Mouse (Mus musculus) stomach, embryonic 15.5 days (tissue): ENCODE results near the gene Itpr1. TPM values are rescaled to one million over a fixed set of nuclear protein-coding genes. Genes with fewer than 3 reads are reported as not detected.

Source experiments
- ATAC-seq: fragments of 200-750 bp; cut with Nextera tagmentation; 2 replicates; pipeline ENCODE4 v1.8.0; 2017; ENCODE audit warnings: low read depth, moderate number of reproducible peaks, moderate TSS enrichment; ENCODE audit not compliant: insufficient read depth, low FRiP score
- H3K27ac ChIP-seq: fragments of 300-500 bp; sonication (generic); 2 replicates; pipeline ENCODE4 v1.5.1; 2015; ENCODE audit warnings: mild to moderate bottlenecking, inconsistent platforms
- H3K27me3 ChIP-seq: fragments of 300-500 bp; sonication (generic); replicated peaks from 2 replicates; pipeline ENCODE4 v1.6.1; 2015; ENCODE audit warnings: inconsistent platforms
- H3K36me3 ChIP-seq: fragments of 300-500 bp; sonication (generic); 2 replicates; pipeline ENCODE4 v1.6.1; 2015; ENCODE audit warnings: inconsistent platforms
- H3K4me1 ChIP-seq: fragments of 300-500 bp; sonication (generic); 2 replicates; pipeline ENCODE4 v1.6.1; 2015; ENCODE audit warnings: inconsistent platforms
- H3K4me2 ChIP-seq: fragments of 300-500 bp; sonication (generic); 2 replicates; pipeline ENCODE4 v1.6.1; 2015; ENCODE audit warnings: mild to moderate bottlenecking, inconsistent platforms
- H3K4me3 ChIP-seq: fragments of 300-500 bp; sonication (generic); replicated peaks from 2 replicates; pipeline ENCODE4 v1.5.1; 2015; ENCODE audit warnings: inconsistent platforms
- H3K9ac ChIP-seq: fragments of 300-500 bp; sonication (generic); 2 replicates; pipeline ENCODE4 v1.6.1; 2015; ENCODE audit warnings: inconsistent platforms
- H3K9me3 ChIP-seq: fragments of 300-500 bp; sonication (generic); 2 replicates; pipeline ENCODE4 v1.6.1; 2016; ENCODE audit warnings: inconsistent platforms
- WGBS: fragments of 180-500 bp; shearing (Covaris S2); methylation state at CpG from one replicate; pipeline ENCODE4 v1.1.7; 2015; 5-methylcytosine and 5-hydroxymethylcytosine counted together
- polyA plus RNA-seq: library from polyadenylated mRNA; unstranded; fragments of >200 nt; fragmentation: Nextera tagmentation; extraction: Ambion mirVana; gene quantifications from 2 replicates; pipeline ENCODE4 v1.2.1, GENCODE M21; 2015

The Itpr1 gene
- polyA plus RNA-seq, 1 experiment from 2014 or later: 9.4 TPM

- no peak for ATAC-seq
- Histone ChIP-seq H3K36me3 (peaks cover 11% of the 10 kb centered on the region; the same call in 1 of the 2 replicates), H3K4me2 (no peak overlapping the region), H3K9me3 (no peaks in the 10 kb centered on the region), H3K4me1 (no peaks in the 10 kb centered on the region), H3K4me3 (no peak overlapping the region), H3K9ac (no peak overlapping the region), H3K27ac (no peak overlapping the region), H3K27me3 (no peaks in the 10 kb centered on the region)
- 64% methylated on average over 3 of the region's 3 CpGs for WGBS
These were observed 166.1 kb downstream of the Itpr1 start for GRCm38 (mm10) chr6:108379041-108379440.

GRCm38 (mm10) chr6:108380209-108380608 is 167.3 kb downstream of the Itpr1 start:
- H3K4me3 ChIP-seq: no peak overlapping the region
- 61% methylated on average over 2 of the region's 2 CpGs for WGBS
- H3K9me3 ChIP-seq: no peaks in the 10 kb centered on the region
- ATAC-seq: no peak
- H3K36me3 ChIP-seq: peaks cover 11% of the 10 kb centered on the region; the same call in 1 of the 2 replicates
- H3K9ac ChIP-seq: no peak overlapping the region
- no peaks in the 10 kb centered on the region for H3K4me1 ChIP-seq
- no peak overlapping the region for H3K4me2 ChIP-seq
- no peaks in the 10 kb centered on the region for H3K27me3 ChIP-seq
- H3K27ac ChIP-seq: no peak overlapping the region

- peak; percentile 53; the same call in 1 of the 2 replicates for ATAC-seq
- 0 out of 2 replicates have a peak, but pooled peaks cover under 1% of the 10 kb centered on the region for H3K36me3 ChIP-seq
- no peak overlapping the region for H3K4me2 ChIP-seq
- H3K27me3 ChIP-seq: no peaks in the 10 kb centered on the region
- H3K9me3 ChIP-seq: no peaks in the 10 kb centered on the region
- peak overlapping the region; percentile 48; the same call in 1 of the 2 replicates for H3K27ac ChIP-seq
- no peaks in the 10 kb centered on the region for H3K4me1 ChIP-seq
- no peak overlapping the region for H3K9ac ChIP-seq
- no peak overlapping the region for H3K4me3 ChIP-seq
- 61% methylated on average over 6 of the region's 6 CpGs for WGBS
These were observed 177.9 kb downstream of the Itpr1 start for GRCm38 (mm10) chr6:108390624-108391324.

- H3K27ac ChIP-seq: peak overlapping the region; percentile 17; the same call in 1 of the 2 replicates
- H3K4me2 ChIP-seq: no peak overlapping the region
- no peak overlapping the region for H3K9ac ChIP-seq
- WGBS: 62% methylated on average over 8 of the region's 8 CpGs
- no peaks in the 10 kb centered on the region for H3K9me3 ChIP-seq
- ATAC-seq: no peak
- no peaks in the 10 kb centered on the region for H3K27me3 ChIP-seq
- H3K36me3 ChIP-seq: peaks cover 6% of the 10 kb centered on the region; the same call in 1 of the 2 replicates
- no peaks in the 10 kb centered on the region for H3K4me1 ChIP-seq
- no peak overlapping the region for H3K4me3 ChIP-seq
These were observed 180.2 kb downstream of the Itpr1 start for GRCm38 (mm10) chr6:108393131-108393530.

GRCm38 (mm10) chr6:108397956-108398355 is 185.1 kb downstream of the Itpr1 start:
- Histone ChIP-seq H3K9ac (no peak overlapping the region), H3K4me2 (no peak overlapping the region), H3K9me3 (no peaks in the 10 kb centered on the region), H3K27ac (no peak overlapping the region), H3K4me3 (no peak overlapping the region), H3K4me1 (no peaks in the 10 kb centered on the region), H3K27me3 (no peaks in the 10 kb centered on the region), H3K36me3 (peaks cover 9% of the 10 kb centered on the region; the same call in 1 of the 2 replicates)
- ATAC-seq: no peak
- 91% methylated on average over 3 of the region's 3 CpGs for WGBS

GRCm38 (mm10) chr6:108401412-108401955 is 188.6 kb downstream of the Itpr1 start:
- H3K36me3 ChIP-seq: peaks cover 15% of the 10 kb centered on the region; the same call in 1 of the 2 replicates
- no peak for ATAC-seq

GRCm38 (mm10) chr6:108404736-108405135 is 191.8 kb downstream of the Itpr1 start:
- WGBS: 90% methylated on average over 8 of the region's 8 CpGs
- ATAC-seq: no peak
- Histone ChIP-seq H3K4me1 (no peaks in the 10 kb centered on the region), H3K4me3 (no peak overlapping the region), H3K27ac (no peak overlapping the region), H3K9me3 (no peaks in the 10 kb centered on the region), H3K9ac (no peak overlapping the region), H3K36me3 (peaks cover 10% of the 10 kb centered on the region; the same call in 1 of the 2 replicates), H3K4me2 (no peak overlapping the region), H3K27me3 (no peaks in the 10 kb centered on the region)

More at GRCm38 (mm10) chr6:108401412-108401955, 188.6 kb downstream of the Itpr1 start:
- no peaks in the 10 kb centered on the region for H3K4me1 ChIP-seq
- H3K4me2 ChIP-seq: no peak overlapping the region
- H3K27ac ChIP-seq: no peak overlapping the region
- H3K9ac ChIP-seq: no peak overlapping the region
- H3K9me3 ChIP-seq: no peaks in the 10 kb centered on the region
- no peak overlapping the region for H3K4me3 ChIP-seq
- 82% methylated on average over 10 of the region's 10 CpGs for WGBS
- no peaks in the 10 kb centered on the region for H3K27me3 ChIP-seq

GRCm38 (mm10) chr6:108408053-108408452 is 195.2 kb downstream of the Itpr1 start:
- Histone ChIP-seq H3K27ac (no peak overlapping the region), H3K4me1 (no peaks in the 10 kb centered on the region), H3K36me3 (peaks cover 8% of the 10 kb centered on the region; the same call in 1 of the 2 replicates), H3K4me2 (no peak overlapping the region), H3K27me3 (no peaks in the 10 kb centered on the region), H3K9me3 (no peaks in the 10 kb centered on the region), H3K4me3 (no peak overlapping the region), H3K9ac (no peak overlapping the region)
- 90% methylated on average over 3 of the region's 3 CpGs for WGBS
- peak; percentile 54; the same call in 1 of the 2 replicates for ATAC-seq

- H3K27me3 ChIP-seq: no peaks in the 10 kb centered on the region
- ATAC-seq: no peak
- WGBS: 89% methylated on average over 5 of the region's 5 CpGs
- no peak overlapping the region for H3K4me3 ChIP-seq
- no peak overlapping the region for H3K27ac ChIP-seq
- no peak overlapping the region for H3K4me2 ChIP-seq
- H3K9me3 ChIP-seq: no peaks in the 10 kb centered on the region
- 0 out of 2 replicates have a peak, but pooled peaks cover 3% of the 10 kb centered on the region for H3K36me3 ChIP-seq
- no peaks in the 10 kb centered on the region for H3K4me1 ChIP-seq
- no peak overlapping the region for H3K9ac ChIP-seq
These were observed 195.8 kb downstream of the Itpr1 start for GRCm38 (mm10) chr6:108408726-108409125.

GRCm38 (mm10) chr6:108410771-108411170 is 197.9 kb downstream of the Itpr1 start:
- H3K36me3 ChIP-seq: 0 out of 2 replicates have a peak, but pooled peaks cover 3% of the 10 kb centered on the region
- no peak overlapping the region for H3K27ac ChIP-seq
- no peaks in the 10 kb centered on the region for H3K9me3 ChIP-seq
- no peak overlapping the region for H3K9ac ChIP-seq
- H3K4me2 ChIP-seq: no peak overlapping the region
- no peaks in the 10 kb centered on the region for H3K4me1 ChIP-seq
- no peaks in the 10 kb centered on the region for H3K27me3 ChIP-seq
- 56% methylated on average over 16 of the region's 16 CpGs for WGBS
- H3K4me3 ChIP-seq: no peak overlapping the region
- ATAC-seq: no peak

GRCm38 (mm10) chr6:108411201-108411600 is 198.3 kb downstream of the Itpr1 start:
- no peak overlapping the region for H3K9ac ChIP-seq
- H3K27me3 ChIP-seq: no peaks in the 10 kb centered on the region
- H3K4me2 ChIP-seq: no peak overlapping the region
- H3K4me3 ChIP-seq: no peak overlapping the region
- no peaks in the 10 kb centered on the region for H3K4me1 ChIP-seq
- WGBS: 49% methylated on average over 4 of the region's 4 CpGs
- H3K9me3 ChIP-seq: no peaks in the 10 kb centered on the region
- H3K27ac ChIP-seq: no peak overlapping the region
- no peak for ATAC-seq
- 0 out of 2 replicates have a peak, but pooled peaks cover 3% of the 10 kb centered on the region for H3K36me3 ChIP-seq

- Histone ChIP-seq H3K27ac (no peak overlapping the region), H3K4me1 (no peaks in the 10 kb centered on the region), H3K27me3 (no peaks in the 10 kb centered on the region), H3K4me3 (no peak overlapping the region), H3K9me3 (no peaks in the 10 kb centered on the region), H3K9ac (no peak overlapping the region), H3K36me3 (0 out of 2 replicates have a peak, but pooled peaks cover 3% of the 10 kb centered on the region), H3K4me2 (no peak overlapping the region)
- no peak for ATAC-seq
- WGBS: 88% methylated on average over 8 of the region's 8 CpGs
These were observed 200.1 kb downstream of the Itpr1 start for GRCm38 (mm10) chr6:108413006-108413405.
